Mouse (Mus musculus) MEL (cell line): ENCODE measurements around the gene Rab3a. TPM values are rescaled to one million over a fixed set of nuclear protein-coding genes. Genes with fewer than 3 reads are reported as not detected.

Source experiments
- DNase-seq: peaks from one replicate; pipeline ENCODE4 v3.0.0; 2011; ENCODE audit warnings: low read depth, low spot score
- H3K27ac ChIP-seq: 2 replicates; pipeline ENCODE4 v1.5.1; 2012; ENCODE audit warnings: low read depth, mild to moderate bottlenecking, control low read depth, low read length, moderate library complexity; ENCODE audit not compliant: control insufficient read depth
- H3K27me3 ChIP-seq, 2 experiments: fragments of 150-350 bp in 1 of 2; sonication (generic) in 1 of 2; 2 replicates each; pipeline ENCODE4 v1.6.1; 2012; ENCODE audit warnings: low read length in 2 of 2, mild to moderate bottlenecking in 2 of 2, improper control_type of control experiment in 1 of 2, moderate library complexity in 1 of 2; ENCODE audit not compliant: insufficient read depth in 2 of 2, control insufficient read depth in 1 of 2
- H3K36me3 ChIP-seq, 2 experiments: 2 replicates each; pipeline ENCODE4 v1.6.1; 2012 to 2014; ENCODE audit warnings: low read length in 2 of 2, improper control_type of control experiment in 1 of 2, inconsistent platforms in 1 of 2, mild to moderate bottlenecking in 1 of 2; ENCODE audit not compliant: insufficient read depth in 2 of 2, control insufficient read depth in 1 of 2
- H3K4me1 ChIP-seq, 2 experiments: fragments of 150-350 bp in 1 of 2; sonication (generic) in 1 of 2; 2 replicates each; pipeline ENCODE4 v1.6.1; 2012; ENCODE audit warnings: low read length in 2 of 2, improper control_type of control experiment in 1 of 2, mild to moderate bottlenecking in 1 of 2; ENCODE audit not compliant: insufficient read depth in 2 of 2, control insufficient read depth in 1 of 2
- H3K4me3 ChIP-seq, 2 experiments: fragments of 150-350 bp in 1 of 2; sonication (generic) in 1 of 2; 2 replicates each; pipeline ENCODE4 v1.5.1; 2012; ENCODE audit warnings: low read depth in 2 of 2, low read length in 2 of 2, mild to moderate bottlenecking in 2 of 2, moderate library complexity in 2 of 2, control low read depth in 1 of 2, improper control_type of control experiment in 1 of 2; ENCODE audit not compliant: control insufficient read depth in 1 of 2, insufficient read depth in 1 of 2
- H3K79me2 ChIP-seq: 2 replicates; pipeline ENCODE4 v1.6.1; 2012; ENCODE audit warnings: mild to moderate bottlenecking, low read length, moderate library complexity; ENCODE audit not compliant: control insufficient read depth, poor library complexity, insufficient read depth
- H3K9ac ChIP-seq: 2 replicates; pipeline ENCODE4 v1.6.1; 2012; ENCODE audit warnings: low read depth, mild to moderate bottlenecking, control low read depth, low read length, moderate library complexity; ENCODE audit not compliant: control insufficient read depth, poor library complexity, severe bottlenecking
- H3K9me3 ChIP-seq: fragments of 150-350 bp; sonication (generic); replicated peaks from 2 replicates; pipeline ENCODE4 v1.6.1; 2012; ENCODE audit warnings: mild to moderate bottlenecking, low read length, improper control_type of control experiment, moderate library complexity; ENCODE audit not compliant: insufficient read depth
- BHLHE40 ChIP-seq: IDR thresholded peaks from 2 replicates; pipeline ENCODE4 v1.6.1; 2012; ENCODE audit warnings: low read depth, mild to moderate bottlenecking, inconsistent platforms, low read length, improper control_type of control experiment, borderline replicate concordance
- CHD2 ChIP-seq: IDR thresholded peaks from 2 replicates; pipeline ENCODE4 v1.6.1; 2011; ENCODE audit warnings: low read length, improper control_type of control experiment
- E2F4 ChIP-seq: IDR thresholded peaks from 2 replicates; pipeline ENCODE4 v1.6.1; 2011; ENCODE audit warnings: low read depth, low read length, improper control_type of control experiment, borderline replicate concordance
- ETS1 ChIP-seq: IDR thresholded peaks from 2 replicates; pipeline ENCODE4 v1.6.1; 2012; ENCODE audit warnings: low read depth, mild to moderate bottlenecking, inconsistent platforms, low read length, improper control_type of control experiment, moderate library complexity
- KAT2A ChIP-seq: conservative IDR thresholded peaks from 2 replicates; pipeline ENCODE4 v1.6.1; 2012; ENCODE audit warnings: low read depth, low read length, improper control_type of control experiment, inconsistent platforms
- MAFK ChIP-seq: IDR thresholded peaks from 2 replicates; pipeline ENCODE4 v1.6.1; 2011; ENCODE audit warnings: low read depth, mild to moderate bottlenecking, low read length, improper control_type of control experiment, borderline replicate concordance
- MAX ChIP-seq: IDR thresholded peaks from 2 replicates; pipeline ENCODE4 v1.6.1; 2011; ENCODE audit warnings: low read length, improper control_type of control experiment
- MEF2A ChIP-seq: IDR thresholded peaks from 2 replicates; pipeline ENCODE4 v1.6.1; 2014; ENCODE audit warnings: low read depth, mild to moderate bottlenecking, inconsistent platforms, low read length, improper control_type of control experiment; ENCODE audit not compliant: poor library complexity, insufficient replicate concordance, severe bottlenecking; ENCODE audit errors: extremely low read depth
- MXI1 ChIP-seq: IDR thresholded peaks from 2 replicates; pipeline ENCODE4 v1.6.1; 2011; ENCODE audit warnings: mild to moderate bottlenecking, low read depth, low read length, improper control_type of control experiment
- NELFE ChIP-seq: IDR thresholded peaks from 2 replicates; pipeline ENCODE4 v1.6.1; 2011; ENCODE audit warnings: low read depth, low read length, improper control_type of control experiment
- POLR2A ChIP-seq, 2 experiments: IDR thresholded peaks; 2 replicates each; pipeline ENCODE4 v1.6.1; 2011 to 2012; ENCODE audit warnings: low read length in 2 of 2, mild to moderate bottlenecking in 2 of 2, control low read depth in 1 of 2, improper control_type of control experiment in 1 of 2, low read depth in 1 of 2, moderate library complexity in 1 of 2; ENCODE audit not compliant: control insufficient read depth in 1 of 2, insufficient read depth in 1 of 2, poor library complexity in 1 of 2
- POLR2AphosphoS5 ChIP-seq: IDR thresholded peaks from 2 replicates; pipeline ENCODE4 v1.6.1; 2012; ENCODE audit warnings: low read depth, borderline replicate concordance, mild to moderate bottlenecking, inconsistent platforms, low read length, moderate library complexity, mixed read lengths
- SIN3A ChIP-seq: IDR thresholded peaks from 2 replicates; pipeline ENCODE4 v1.6.1; 2012; ENCODE audit warnings: low read length, improper control_type of control experiment, inconsistent platforms
- TCF12 ChIP-seq: IDR thresholded peaks from 2 replicates; pipeline ENCODE4 v1.6.1; 2014; ENCODE audit warnings: low read depth, mild to moderate bottlenecking, inconsistent platforms, low read length, improper control_type of control experiment, moderate library complexity
- USF1 ChIP-seq: IDR thresholded peaks from 2 replicates; pipeline ENCODE4 v1.6.1; 2014; ENCODE audit warnings: low read depth, mild to moderate bottlenecking, inconsistent platforms, low read length, improper control_type of control experiment, moderate library complexity
- USF2 ChIP-seq, 2 experiments: IDR thresholded peaks; 2 replicates each; pipeline ENCODE4 v1.6.1; 2011 to 2012; ENCODE audit warnings: improper control_type of control experiment in 2 of 2, low read length in 2 of 2, borderline replicate concordance in 1 of 2, inconsistent platforms in 1 of 2, low read depth in 1 of 2, mild to moderate bottlenecking in 1 of 2; ENCODE audit not compliant: insufficient read depth in 1 of 2
- ZMIZ1 ChIP-seq: IDR thresholded peaks from 2 replicates; pipeline ENCODE4 v1.6.1; 2012; ENCODE audit warnings: low read depth, mild to moderate bottlenecking, inconsistent platforms, low read length, improper control_type of control experiment, moderate library complexity
- polyA plus RNA-seq, 2 experiments: library from polyadenylated mRNA; stranded (reverse) in 1 of 2; unstranded in 1 of 2; fragments of >175 nt in 1 of 2; fragments of >200 nt in 1 of 2; gene quantifications; 2 replicates each; pipeline versions ENCODE4 v1.2.1 to v1.2.4; 2012; ENCODE audit warnings: low replicate concordance in 2 of 2, low read depth in 1 of 2; ENCODE audit not compliant: insufficient read length in 2 of 2, insufficient read depth in 1 of 2, missing spikeins in 1 of 2
- total RNA-seq: library from RNA; depleted of rRNA; stranded (reverse); fragments of 300-350 nt; gene quantifications from 2 replicates; pipeline ENCODE4 v1.2.3, GENCODE M21; 2012

Gene Rab3a
- total and polyA plus RNA-seq, 3 experiments = 1.8 to 5.6 TPM; not detected in 1

GRCm38 (mm10) chr8:70803761-70804480 is 49.4 kb downstream of the Rab3a start (continued):
- TF ChIP-seq POLR2AphosphoS5 (no peak), ETS1 (peak; percentile 39; the same call in 1 of the 2 replicates), TCF12 (no peak), CHD2 (no peak), KAT2A (no peak), USF2 (IDR thresholded peaks at IDR 0.05; ENCODE audit: borderline replicate concordance in 1 of 2, insufficient read depth in 1 of 2, low read depth in 1 of 2, low read length in 2 of 2) (no peak), MAFK (no peak), USF1 (no peak)
- TF ChIP-seq, all 39 proteins: peak for 9

- H3K27me3 ChIP-seq = no peaks in the 10 kb centered on the region
- peaks cover 0 to 16% of the 10 kb centered on the region in 2 experiments; a peak in 3 of 4 replicates for H3K4me1 ChIP-seq
- peak within 1 kb of the TSS; percentile 64 to 78 for H3K4me3 ChIP-seq
Observed at GRCm38 (mm10) chr8:70804481-70805206, 50.2 kb downstream of the Rab3a start, which contains the start of gene Mast3. Gene Mast3, minus strand, starts transcription at chr8:70805054.

More at GRCm38 (mm10) chr8:70804481-70805206, 50.2 kb downstream of the Rab3a start, which contains the start of gene Mast3:
- H3K9ac ChIP-seq = peak within 1 kb of the TSS; percentile 50
- H3K27ac ChIP-seq = peak within 1 kb of the TSS; percentile 52
- peak; percentile 87 for DNase-seq
- no peaks in the 10 kb centered on the region for H3K9me3 ChIP-seq
- no peak for TF ChIP-seq ETS1
- peak; percentile 47 for TF ChIP-seq TCF12
- no peak for TF ChIP-seq BHLHE40
- peak; percentile 95 for TF ChIP-seq USF1
- TF ChIP-seq SIN3A = peak; percentile 55; the same call in 1 of the 2 replicates
- peak; percentile 59; the same call in 1 of the 2 replicates for TF ChIP-seq MXI1
- peak; percentile 43; the same call in 1 of the 2 replicates for TF ChIP-seq MAX
- peak; percentile 41; the same call in 1 of the 2 replicates for TF ChIP-seq NELFE
- peak in 1 of 2 experiments; percentile 72; a peak in 1 of 4 replicates for TF ChIP-seq USF2 (IDR thresholded peaks at IDR 0.05; ENCODE audit: borderline replicate concordance in 1 of 2, insufficient read depth in 1 of 2, low read depth in 1 of 2, low read length in 2 of 2)
- TF ChIP-seq POLR2A (IDR thresholded peaks at IDR 0.05; ENCODE audit: control insufficient read depth in 1 of 2, insufficient read depth in 1 of 2, low read depth in 1 of 2, low read length in 2 of 2, poor library complexity in 1 of 2) = peak; percentile 4 to 49; a peak in 1 of 4 replicates
- TF ChIP-seq ZMIZ1 = 0 out of 2 replicates have a peak, but pooled peaks have one; percentile 32
- TF ChIP-seq MEF2A = no peak
- TF ChIP-seq E2F4 = no peak
- TF ChIP-seq, all 39 proteins: peak for 9
- no peaks in the 10 kb centered on the region; the same call in 1 of the 2 replicates for H3K79me2 ChIP-seq
- peaks cover 0 to 6% of the 10 kb centered on the region in 2 experiments; a peak in 1 of 4 replicates for H3K36me3 ChIP-seq
